In the genomic region with DNA sequence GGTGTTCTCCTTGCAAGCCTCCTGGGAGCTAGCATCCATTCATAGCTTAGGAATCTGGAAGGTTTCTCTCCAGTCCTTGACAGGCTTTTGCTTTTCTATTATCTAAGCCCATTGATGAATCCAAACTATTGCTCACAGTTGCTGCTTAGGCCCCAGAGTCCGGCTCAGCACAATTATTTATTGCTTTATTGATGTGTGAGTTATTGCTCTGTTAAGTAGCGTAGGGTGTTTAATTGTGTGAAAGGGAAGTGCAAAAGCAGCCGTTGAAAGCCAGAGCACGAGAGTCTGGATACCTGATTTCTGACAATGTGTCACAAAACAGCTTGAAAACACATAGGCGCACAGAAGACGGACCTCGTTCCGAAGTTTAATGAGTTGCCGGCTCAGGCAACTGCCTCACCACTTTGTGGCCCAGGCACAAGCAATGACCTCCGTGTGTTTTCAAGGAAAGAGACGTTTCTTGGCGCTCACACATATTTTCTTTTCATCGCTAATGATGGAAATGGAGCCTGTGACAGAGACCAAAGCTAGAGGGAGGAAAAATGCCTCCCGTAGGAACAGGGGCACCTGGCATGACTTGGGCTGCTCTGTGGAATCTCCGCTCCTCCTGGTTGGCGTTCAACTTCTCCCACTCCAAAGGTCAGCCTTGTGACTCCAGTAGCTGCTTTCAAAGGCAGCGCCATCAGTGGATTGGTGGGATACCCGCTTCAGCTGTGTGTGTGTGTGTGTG, we compare ENCODE assay signal across 18 mouse cellular contexts.
DNase-seq lines count a peak whose midpoint lies in the region; ATAC-seq and TF ChIP-seq lines count a peak whose summit lies in the region.
"Had no signal": no experiment of that assay in that cellular context is flagged by ENCODE, and none has a peak within 500 bp of the region (broad histone marks: within the 10 kb centered on the region; RNA-seq: fewer than 3 reads in every experiment).

No protein-coding gene starts in this region.

- H3K4me3 ChIP-seq in intestine, embryonic 14.5 days (ENCODE audit: low read depth, low read length) = no peak overlapping the region
- no peak overlapping the region for H3K4me3 ChIP-seq in kidney, embryonic 16.5 days (ENCODE audit: low read length)
- H3K4me3 ChIP-seq in small intestine, adult 2 months (ENCODE audit: low read depth, low read length) = peak overlapping the region; percentile 28
- H3K4me3 ChIP-seq: embryonic facial prominence, embryonic 15.5 days; forebrain, embryonic 13.5 days; limb, embryonic 15.5 days; midbrain, embryonic 12.5 days; myocyte had no signal

- WGBS in intestine, embryonic 14.5 days = 70% methylated on average over 18 of the region's 18 CpGs
- 49% methylated on average over 18 of the region's 18 CpGs for WGBS in kidney, embryonic 16.5 days
- WGBS in small intestine, adult 2 months = 37% methylated on average over 18 of the region's 18 CpGs

- H3K9me3 ChIP-seq in intestine, embryonic 14.5 days (ENCODE audit: control insufficient read depth, low read length) = peaks cover 12% of the 10 kb centered on the region
- peaks cover 18% of the 10 kb centered on the region for H3K9me3 ChIP-seq in kidney, embryonic 16.5 days (ENCODE audit: low read length)
- H3K9me3 ChIP-seq: forebrain, embryonic 13.5 days; limb, embryonic 15.5 days had no signal

- peak; percentile 8 for DNase-seq in embryo, embryonic 11 days
- DNase-seq in embryo, embryonic 10.5 days (ENCODE audit: low spot score) = no peak
- DNase-seq in intestine, embryonic 14.5 days (ENCODE audit: low spot score) = peak; percentile 50
- DNase-seq in urinary bladder, postnatal 4 days (ENCODE audit: low spot score in 2 of 2) = no peak
- DNase-seq in ovary, adult 18-20 months (ENCODE audit: low spot score) = no peak
- DNase-seq in right cerebral cortex, postnatal 14 days = no peak
- DNase-seq: adrenal gland, adult 8-10 months; cerebellum, adult 18-20 months; heart, adult 18-20 months; liver, postnatal 0 days had no signal

- no peak for TF ChIP-seq CTCF in small intestine, adult 2 months (IDR thresholded peaks at IDR 0.05; ENCODE audit: extremely low read depth, insufficient read length, insufficient replicate concordance, low read depth, low read length)

- H3K27me3 ChIP-seq in intestine, embryonic 14.5 days (replicated peaks; ENCODE audit: control insufficient read depth, insufficient read depth, low read length) = no peaks in the 10 kb centered on the region
- no peaks in the 10 kb centered on the region for H3K27me3 ChIP-seq in kidney, embryonic 16.5 days (ENCODE audit: insufficient read depth, low read length)
- no peaks in the 10 kb centered on the region for H3K27me3 ChIP-seq in small intestine, adult 2 months (ENCODE audit: control insufficient read depth, insufficient read depth, low read length)
- H3K27me3 ChIP-seq: CH12.LX; embryonic facial prominence, embryonic 15.5 days; forebrain, embryonic 13.5 days; limb, embryonic 15.5 days; midbrain, embryonic 12.5 days had no signal

- peaks cover 6% of the 10 kb centered on the region; the same call in 1 of the 2 replicates for H3K4me1 ChIP-seq in intestine, embryonic 14.5 days (replicated peaks; ENCODE audit: control insufficient read depth, insufficient read depth, low read length)
- H3K4me1 ChIP-seq in kidney, embryonic 16.5 days (ENCODE audit: insufficient read depth, low read length) = peaks cover 14% of the 10 kb centered on the region; the same call in 1 of the 2 replicates
- peaks cover 4% of the 10 kb centered on the region for H3K4me1 ChIP-seq in small intestine, adult 2 months (ENCODE audit: control insufficient read depth, insufficient read depth, insufficient read length, low read length)
- H3K4me1 ChIP-seq: embryonic facial prominence, embryonic 15.5 days; forebrain, embryonic 13.5 days; limb, embryonic 15.5 days; midbrain, embryonic 12.5 days had no signal

- no peak overlapping the region for H3K4me2 ChIP-seq in intestine, embryonic 14.5 days (ENCODE audit: low read length)
- no peak overlapping the region for H3K4me2 ChIP-seq in kidney, embryonic 16.5 days (replicated peaks; ENCODE audit: low read depth, low read length)
- H3K4me2 ChIP-seq: embryonic facial prominence, embryonic 15.5 days; forebrain, embryonic 13.5 days; limb, embryonic 15.5 days; midbrain, embryonic 12.5 days had no signal

- no peak for ATAC-seq in intestine, embryonic 14.5 days (replicated peaks; ENCODE audit: low FRiP score, low TSS enrichment, low read depth)
- ATAC-seq in kidney, embryonic 16.5 days (ENCODE audit: low FRiP score, low TSS enrichment) = peak; percentile 39; the same call in 1 of the 2 replicates
- ATAC-seq: forebrain, embryonic 13.5 days; liver, postnatal 0 days had no signal

- no peaks in the 10 kb centered on the region for H3K36me3 ChIP-seq in intestine, embryonic 14.5 days (ENCODE audit: control insufficient read depth, insufficient read depth, low read length)
- H3K36me3 ChIP-seq in kidney, embryonic 16.5 days (ENCODE audit: insufficient read depth, low read length) = no peaks in the 10 kb centered on the region
- no peaks in the 10 kb centered on the region for H3K36me3 ChIP-seq in small intestine, adult 2 months (ENCODE audit: control insufficient read depth, insufficient read depth, low read length)
- H3K36me3 ChIP-seq: embryonic facial prominence, embryonic 15.5 days; limb, embryonic 15.5 days; midbrain, embryonic 12.5 days had no signal

- TF ChIP-seq POLR2A in small intestine, adult 2 months (IDR thresholded peaks at IDR 0.05; ENCODE audit: low read depth, low read length) = no peak

- no peak overlapping the region for H3K9ac ChIP-seq in intestine, embryonic 14.5 days (ENCODE audit: low read length)
- H3K9ac ChIP-seq in kidney, embryonic 16.5 days (replicated peaks; ENCODE audit: low read length) = no peak overlapping the region
- H3K9ac ChIP-seq: embryonic facial prominence, embryonic 15.5 days; forebrain, embryonic 13.5 days; limb, embryonic 15.5 days; liver, postnatal 0 days; midbrain, embryonic 12.5 days had no signal

- H3K27ac ChIP-seq in intestine, embryonic 14.5 days (ENCODE audit: low read depth) = no peak overlapping the region
- H3K27ac ChIP-seq in kidney, embryonic 16.5 days (ENCODE audit: low read length) = peak overlapping the region; percentile 55
- peak overlapping the region; percentile 61 for H3K27ac ChIP-seq in small intestine, adult 2 months (ENCODE audit: insufficient read depth, low read depth, low read length)
- H3K27ac ChIP-seq: embryonic facial prominence, embryonic 15.5 days; forebrain, embryonic 13.5 days; limb, embryonic 15.5 days; midbrain, embryonic 12.5 days had no signal

Comparison
In these comparisons a context has a peak if more than half of its experiments do, and no peak if none do; other contexts are left out.
1. DNase-seq: peak in embryo, embryonic 11 days (single experiment) and intestine, embryonic 14.5 days (single experiment); none in embryo, embryonic 10.5 days (single experiment), urinary bladder, postnatal 4 days (0 of 2), ovary, adult 18-20 months (single experiment) and right cerebral cortex, postnatal 14 days (single experiment).